Mouse (Mus musculus) c-Kit-positive CD71-positive TER-119-negative erythroid progenitor cells, embryonic 14.5 days (primary cell): Measurements from ENCODE around the gene Chic1.

Source experiments
- DNase-seq: peaks from one replicate; pipeline ENCODE4 v3.0.0-alpha.2; 2013; ENCODE audit warnings: low read depth

Chic1 gene

GRCm38 (mm10) chrX:103432293-103432692 lies 76.0 kb downstream of the Chic1 start:
- DNase-seq: no peak

- DNase-seq: no peak
These were observed 81.7 kb downstream of the Chic1 start for GRCm38 (mm10) chrX:103438023-103438422.

- peak; percentile 39 for DNase-seq
These were observed 84.5 kb downstream of the Chic1 start for GRCm38 (mm10) chrX:103440803-103441202.

GRCm38 (mm10) chrX:103443755-103444154 lies 87.5 kb downstream of the Chic1 start:
- peak; percentile 49 for DNase-seq
